Mouse (Mus musculus) spleen, adult 2 months (tissue): ENCODE measurements around the gene Tnfsf13. TPM values are rescaled to one million over a fixed set of nuclear protein-coding genes. Genes with fewer than 3 reads are reported as not detected.

Experiments used
- DNase-seq, 2 experiments: peaks; one replicate each; pipeline versions ENCODE4 v3.0.0 to v3.0.0-alpha.2; 2012 to 2021; ENCODE audit warnings: low spot score in 2 of 2, low read depth in 1 of 2
- H3K27ac ChIP-seq: fragments of 200-500 bp; 2 replicates; pipeline ENCODE4 v1.5.1; 2012; ENCODE audit warnings: low read length, inconsistent platforms; ENCODE audit not compliant: insufficient read depth
- H3K27me3 ChIP-seq: fragments of 200-500 bp; 2 replicates; pipeline ENCODE4 v1.6.1; 2012; ENCODE audit warnings: mild to moderate bottlenecking, moderate library complexity, low read length, inconsistent platforms; ENCODE audit not compliant: control insufficient read depth, insufficient read depth
- H3K36me3 ChIP-seq: fragments of 200-500 bp; 2 replicates; pipeline ENCODE4 v1.6.1; 2012; ENCODE audit warnings: mild to moderate bottlenecking, low read length, inconsistent platforms; ENCODE audit not compliant: control insufficient read depth, insufficient read depth
- H3K4me1 ChIP-seq: fragments of 200-500 bp; 2 replicates; pipeline ENCODE4 v1.6.1; 2011; ENCODE audit warnings: inconsistent platforms; ENCODE audit not compliant: control insufficient read depth, insufficient read depth, insufficient read length
- H3K4me3 ChIP-seq: fragments of 200-500 bp; 2 replicates; pipeline ENCODE4 v1.5.1; 2011; ENCODE audit warnings: mild to moderate bottlenecking, inconsistent platforms; ENCODE audit not compliant: insufficient read depth, insufficient read length; ENCODE audit errors: extremely low read depth
- CTCF ChIP-seq: fragments of 200-500 bp; IDR thresholded peaks from 2 replicates; pipeline ENCODE4 v1.5.1; 2011; ENCODE audit warnings: mild to moderate bottlenecking, inconsistent platforms; ENCODE audit not compliant: insufficient read depth, insufficient read length, insufficient replicate concordance; ENCODE audit errors: extremely low read depth
- POLR2A ChIP-seq: fragments of 200-500 bp; IDR thresholded peaks from 2 replicates; pipeline ENCODE4 v1.6.1; 2011; ENCODE audit warnings: low read depth, low read length, inconsistent platforms
- WGBS: fragments of 180-500 bp; shearing (Covaris S2); methylation state at CpG from one replicate; pipeline ENCODE4 v1.1.7; 2018; 5-methylcytosine and 5-hydroxymethylcytosine counted together
- polyA plus RNA-seq: library from polyadenylated mRNA; depleted of rRNA; stranded (reverse); fragments of >200 nt; gene quantifications from 2 replicates; pipeline ENCODE4 v1.2.3, GENCODE M21; 2012

Tnfsf13 gene
- polyA plus RNA-seq, 1 experiment: 4.6 TPM

GRCm38 (mm10) chr11:69710470-69710869, 24.9 kb upstream of the Tnfsf13 start:
- WGBS: 85% methylated on average over 3 of the region's 3 CpGs
- Histone ChIP-seq H3K36me3 (no peaks in the 10 kb centered on the region), H3K4me1 (no peaks in the 10 kb centered on the region), H3K4me3 (no peak overlapping the region), H3K27me3 (no peaks in the 10 kb centered on the region), H3K27ac (no peak overlapping the region)
- TF ChIP-seq POLR2A (no peak), CTCF (no peak)
- DNase-seq: no peak

- WGBS: 68% methylated on average over 11 of the region's 11 CpGs
- no peak for TF ChIP-seq POLR2A
- TF ChIP-seq CTCF: no peak
- no peaks in the 10 kb centered on the region for H3K36me3 ChIP-seq
- H3K27ac ChIP-seq: no peak overlapping the region
- no peak for DNase-seq
- no peaks in the 10 kb centered on the region for H3K27me3 ChIP-seq
- H3K4me3 ChIP-seq: no peak overlapping the region
- no peaks in the 10 kb centered on the region for H3K4me1 ChIP-seq
Observed at GRCm38 (mm10) chr11:69709554-69710446, 24.2 kb upstream of the Tnfsf13 start.

GRCm38 (mm10) chr11:69708614-69709265, 23.2 kb upstream of the Tnfsf13 start:
- H3K27ac ChIP-seq: no peak overlapping the region
- 81% methylated on average over 3 of the region's 3 CpGs for WGBS
- H3K36me3 ChIP-seq: no peaks in the 10 kb centered on the region
- no peaks in the 10 kb centered on the region for H3K27me3 ChIP-seq
- H3K4me3 ChIP-seq: no peak overlapping the region
- DNase-seq: no peak
- no peak for TF ChIP-seq POLR2A
- no peak for TF ChIP-seq CTCF
- no peaks in the 10 kb centered on the region for H3K4me1 ChIP-seq

GRCm38 (mm10) chr11:69707873-69708381, 22.3 kb upstream of the Tnfsf13 start:
- no peak for TF ChIP-seq POLR2A
- no peak for TF ChIP-seq CTCF
- H3K27ac ChIP-seq: no peak overlapping the region
- no peak overlapping the region for H3K4me3 ChIP-seq
- H3K27me3 ChIP-seq: no peaks in the 10 kb centered on the region
- no peak for DNase-seq
- H3K4me1 ChIP-seq: no peaks in the 10 kb centered on the region
- WGBS: 91% methylated on average over 4 of the region's 4 CpGs
- no peaks in the 10 kb centered on the region for H3K36me3 ChIP-seq

- Histone ChIP-seq H3K36me3 (no peaks in the 10 kb centered on the region), H3K4me3 (no peak overlapping the region), H3K4me1 (no peaks in the 10 kb centered on the region), H3K27me3 (no peaks in the 10 kb centered on the region), H3K27ac (no peak overlapping the region)
- TF ChIP-seq POLR2A: no peak
- TF ChIP-seq CTCF: no peak
- WGBS: 95% methylated on average over 4 of the region's 4 CpGs
- no peak for DNase-seq
Observed at GRCm38 (mm10) chr11:69707480-69707847, 21.9 kb upstream of the Tnfsf13 start.

- DNase-seq: no peak
- Histone ChIP-seq H3K27ac (0 out of 2 replicates have a peak overlapping the region, but pooled peaks have one; percentile 12), H3K36me3 (no peaks in the 10 kb centered on the region), H3K27me3 (no peaks in the 10 kb centered on the region), H3K4me1 (no peaks in the 10 kb centered on the region), H3K4me3 (no peak overlapping the region)
- 79% methylated on average over 6 of the region's 6 CpGs for WGBS
- TF ChIP-seq POLR2A: no peak
- TF ChIP-seq CTCF: no peak
Observed at GRCm38 (mm10) chr11:69706775-69707479, 21.3 kb upstream of the Tnfsf13 start.
